Mouse (Mus musculus) E14TG2a.4 (cell line): ENCODE data around the gene Git1.

Experiments used
- CTCF ChIP-seq: conservative IDR thresholded peaks from 2 replicates; pipeline ENCODE4 v1.5.1; 2014; ENCODE audit warnings: low read length
- NANOG ChIP-seq: IDR thresholded peaks from 2 replicates; pipeline ENCODE4 v1.6.1; 2014; ENCODE audit warnings: borderline replicate concordance, low read length, mixed read lengths
- POU5F1 ChIP-seq: IDR thresholded peaks from 2 replicates; pipeline ENCODE4 v1.6.1; 2014; ENCODE audit warnings: low read length, borderline replicate concordance

GRCm38 (mm10) chr11:77453388-77453787, 40.0 kb upstream of the Git1 start:
- TF ChIP-seq CTCF (no peak), NANOG (no peak), POU5F1 (no peak)
